Mouse (Mus musculus) megakaryocyte, adult 5-6 weeks (primary cell): ENCODE results near the gene Mmp14. TPM values are rescaled to one million over a fixed set of nuclear protein-coding genes. Genes with fewer than 3 reads are reported as not detected.

ENCODE experiments used
- ATAC-seq: 2 replicates; pipeline ENCODE4 v1.8.0; 2016; ENCODE audit warnings: mild to moderate bottlenecking, inconsistent platforms; ENCODE audit not compliant: poor library complexity, severe bottlenecking
- total RNA-seq, 2 experiments: library from RNA; stranded (forward) in 1 of 2; stranded (reverse) in 1 of 2; fragments of 153-499, 151-499 nt in 1 of 2; fragments of 221-1000, 200-1000 nt in 1 of 2; gene quantifications; 2 replicates each; pipeline versions ENCODE4 v1.2.3 to v1.2.4; 2015 to 2017

Gene Mmp14
- total RNA-seq, 2 experiments from 2014 or later, result 1.1 TPM; not detected in 1

- ATAC-seq, result 0 out of 2 replicates have a peak, but pooled peaks have one; percentile 20
Observed at GRCm38 (mm10) chr14:54412629-54413170, 18.7 kb upstream of the Mmp14 start.

DNA sequence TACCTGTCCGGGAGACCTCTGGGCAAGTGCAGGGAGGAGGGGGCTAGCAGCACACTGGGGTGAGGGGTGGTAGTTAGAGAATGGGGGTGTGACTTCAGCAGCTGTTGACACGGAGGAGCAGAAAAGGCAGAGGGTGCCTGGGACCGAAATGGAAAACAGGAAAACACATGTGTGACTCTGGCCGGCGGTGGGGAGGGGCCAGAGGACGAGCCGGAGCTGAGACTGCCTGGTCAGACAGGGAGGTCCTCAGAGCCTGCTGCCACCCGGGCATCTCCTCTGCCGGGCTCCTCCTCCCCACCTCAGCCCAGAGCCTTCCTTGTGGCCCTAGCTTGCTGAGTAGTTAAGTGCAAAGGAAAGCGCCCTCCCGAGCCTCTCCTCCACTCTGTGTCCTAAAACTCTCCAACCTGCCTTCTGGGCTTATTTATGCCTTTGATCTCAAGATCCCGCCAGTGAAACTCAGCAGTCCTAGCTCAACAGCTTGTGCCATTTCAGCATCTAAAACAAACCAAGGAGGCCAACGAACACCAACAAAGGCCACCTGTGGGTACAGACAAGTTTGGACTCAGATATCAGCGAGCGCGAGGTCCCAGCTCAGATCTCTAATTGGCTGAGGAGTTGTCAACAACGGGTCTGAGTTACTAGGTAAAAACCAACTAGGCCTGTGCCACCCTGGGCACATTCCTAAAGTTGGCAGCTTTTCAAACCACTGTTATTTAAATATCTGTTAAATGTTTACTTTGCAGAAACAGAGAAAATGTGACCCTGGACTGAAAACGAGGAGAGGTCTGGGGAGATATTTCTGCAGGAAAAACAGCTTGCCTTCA, 17.3 kb upstream of the Mmp14 start:
- ATAC-seq, result no peak

GRCm38 (mm10) chr14:54415241-54416020, 16.0 kb upstream of the Mmp14 start:
- ATAC-seq, result no peak

DNA sequence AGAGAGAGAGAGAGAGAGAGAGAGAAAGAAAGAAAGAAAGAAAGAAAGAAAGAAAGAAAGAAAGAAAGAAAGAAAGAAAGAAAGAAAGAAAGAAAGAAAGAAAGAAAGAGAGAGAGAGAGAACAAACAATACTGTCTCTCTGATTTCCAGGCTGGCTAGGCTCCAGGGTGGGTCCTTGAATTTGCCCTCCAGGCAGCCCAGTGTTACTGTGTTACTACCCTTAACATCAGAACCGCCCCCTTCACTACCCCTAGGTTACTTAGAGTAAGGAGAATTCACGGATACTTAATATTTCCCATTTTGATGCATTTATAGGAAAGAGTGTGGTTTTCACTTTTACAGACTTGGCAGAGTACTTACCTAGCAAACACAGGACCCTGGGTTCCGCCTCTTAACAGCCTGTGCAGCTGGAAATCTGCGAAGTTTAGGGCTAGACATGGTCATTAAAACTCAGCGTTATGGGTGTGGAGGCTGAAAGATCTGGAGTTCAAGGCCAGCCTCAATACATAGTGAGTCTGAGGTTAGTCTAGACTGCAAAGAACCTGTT, 15.1 kb upstream of the Mmp14 start:
- no peak for ATAC-seq

- no peak for ATAC-seq
Observed at GRCm38 (mm10) chr14:54416830-54417229, 14.6 kb upstream of the Mmp14 start.

DNA sequence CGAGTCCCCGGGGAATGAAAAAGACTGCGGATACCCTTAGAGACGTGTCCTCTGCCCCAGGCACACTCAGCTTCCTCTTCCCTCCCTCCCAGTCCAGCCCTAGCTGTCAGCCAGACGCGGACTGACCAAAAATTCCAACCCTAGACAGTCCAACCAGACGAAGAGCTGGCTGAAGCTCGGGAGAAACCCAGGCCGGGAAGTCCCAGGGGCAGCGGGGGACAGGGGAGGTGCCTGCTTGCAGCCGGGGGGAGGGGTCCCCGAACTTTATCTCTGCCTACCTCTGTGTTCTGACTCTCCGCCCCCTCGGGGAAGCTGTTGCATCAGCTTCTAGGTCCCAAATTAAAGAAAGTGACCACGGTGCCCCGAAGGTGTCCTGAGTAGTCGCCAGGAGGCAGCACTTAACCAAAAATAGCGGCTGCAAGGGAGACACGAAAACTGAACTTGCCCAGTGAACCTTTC, 13.8 kb upstream of the Mmp14 start, which contains the start of gene Slc7a7:
Gene Slc7a7, minus strand, starts transcription at position 158 of the 459 bp plus-strand sequence.
- ATAC-seq, result peak; percentile 57

DNA sequence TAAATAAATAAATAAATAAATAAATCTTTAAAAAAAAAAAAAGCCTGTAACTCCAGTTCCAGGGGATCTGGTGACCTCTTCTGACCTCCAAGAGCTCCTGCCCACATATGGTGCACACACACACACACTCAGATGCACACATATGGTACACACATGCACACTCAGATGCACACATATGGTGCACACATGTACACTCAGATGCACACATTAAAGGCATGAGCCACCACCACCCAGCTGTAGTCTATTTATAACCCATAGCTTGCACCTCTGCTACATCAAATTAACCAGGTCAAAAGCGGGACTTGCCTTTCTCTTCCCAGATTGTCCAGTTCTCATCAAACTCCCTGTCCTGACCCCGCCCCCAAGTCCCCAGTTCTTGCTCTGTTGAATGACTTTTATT, 10.4 kb upstream of the Mmp14 start:
- ATAC-seq, result no peak

DNA sequence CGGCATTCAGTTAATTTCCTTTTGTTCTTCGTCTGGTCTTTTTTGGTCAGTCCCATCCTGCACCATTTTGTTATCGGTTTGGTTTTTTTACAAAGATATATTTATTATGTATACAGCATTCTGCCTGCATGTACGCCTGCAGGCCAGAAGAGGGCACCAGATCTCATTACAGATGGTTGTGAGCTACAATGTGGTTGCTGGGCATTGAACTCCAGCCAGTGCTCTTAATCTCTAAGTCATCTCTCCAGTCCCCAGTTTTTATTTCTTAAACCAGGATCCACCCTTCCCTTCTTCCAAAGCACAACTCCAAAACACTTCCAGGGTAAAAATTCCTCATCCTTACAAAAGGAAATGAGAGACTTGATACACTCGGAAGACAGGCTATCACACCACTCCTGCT, 8.0 kb upstream of the Mmp14 start:
- ATAC-seq, result no peak

DNA sequence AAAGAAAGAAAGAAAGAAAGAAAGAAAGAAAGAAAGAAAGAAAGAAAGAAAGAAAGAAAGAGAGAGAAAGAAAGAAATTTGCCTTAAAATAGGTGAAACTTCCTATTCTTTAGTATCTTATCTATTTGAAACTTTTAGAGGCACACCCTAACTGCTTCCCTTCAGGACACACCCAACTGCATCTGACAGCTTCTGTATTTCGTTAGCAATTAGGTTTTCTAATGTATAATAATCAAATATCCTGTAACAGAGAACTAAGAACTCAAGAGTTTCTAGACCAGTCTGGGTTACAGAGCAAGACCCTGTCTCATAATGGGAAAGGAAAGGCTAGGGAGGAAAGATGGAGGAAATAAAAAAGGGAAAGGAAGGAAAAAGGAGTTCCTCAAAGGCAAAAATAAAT, 6.8 kb upstream of the Mmp14 start:
- no peak for ATAC-seq

- ATAC-seq, result no peak
Observed at GRCm38 (mm10) chr14:54425540-54425939, 5.9 kb upstream of the Mmp14 start.

DNA sequence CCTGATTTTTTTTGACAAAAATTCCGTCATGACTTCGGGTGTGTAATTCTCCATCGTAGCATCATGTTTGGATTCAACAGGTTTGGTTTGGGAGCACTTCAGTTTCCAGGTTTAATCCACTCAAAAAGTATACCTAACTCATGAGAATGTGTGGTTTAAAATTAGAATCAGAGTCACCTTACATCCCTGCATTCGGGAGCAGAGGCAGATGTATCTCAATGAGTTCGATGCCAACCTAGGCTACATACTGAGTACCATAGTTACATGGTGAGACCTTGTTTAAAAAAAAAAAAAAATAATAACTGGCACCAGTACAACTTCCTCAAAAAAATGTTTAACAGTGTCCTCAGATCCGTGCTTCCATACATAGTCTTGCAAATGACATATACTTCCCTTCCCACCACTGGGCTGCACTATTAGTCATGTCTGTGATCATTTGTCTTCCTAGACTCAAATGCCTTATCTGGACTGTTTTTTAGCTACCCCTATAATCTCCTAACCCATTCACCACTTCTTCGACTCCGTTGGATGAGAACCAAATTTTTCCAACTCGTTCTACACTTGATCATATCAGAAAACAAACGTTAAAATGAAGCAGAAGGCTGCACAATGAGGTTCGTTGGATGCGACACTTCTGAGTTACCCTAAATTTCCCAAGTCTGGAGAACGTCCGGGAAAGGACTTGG, 5.3 kb upstream of the Mmp14 start:
- peak; percentile 63 for ATAC-seq

- peak; percentile 91 for ATAC-seq
Observed at GRCm38 (mm10) chr14:54426689-54427398, 4.6 kb upstream of the Mmp14 start, which contains the start of gene Mrpl52. Gene Mrpl52, plus strand, starts transcription at chr14:54426909.

DNA sequence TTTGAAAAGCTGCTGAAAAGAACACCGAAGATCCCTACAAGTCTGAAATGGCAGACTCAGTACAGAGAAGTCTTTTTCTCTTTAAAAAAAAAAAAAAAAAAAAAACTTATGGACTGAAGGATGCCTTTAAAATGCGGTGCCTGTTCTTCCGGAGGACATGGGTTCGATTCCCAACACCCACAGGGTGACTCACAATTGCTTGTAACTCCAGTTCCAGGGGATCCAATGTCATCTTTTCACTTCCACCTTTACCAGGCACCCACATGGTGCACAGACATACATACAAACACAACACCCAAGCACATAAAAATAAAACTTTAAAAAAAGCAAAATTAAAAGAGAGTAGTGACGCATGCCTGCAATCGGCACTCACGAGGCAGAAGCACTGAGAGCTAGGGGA, 3.7 kb upstream of the Mmp14 start:
- no peak for ATAC-seq

- no peak for ATAC-seq
Observed at GRCm38 (mm10) chr14:54428421-54428820, 3.0 kb upstream of the Mmp14 start.

GRCm38 (mm10) chr14:54429332-54430093, 1.9 kb upstream of the Mmp14 start:
- ATAC-seq, result no peak

DNA sequence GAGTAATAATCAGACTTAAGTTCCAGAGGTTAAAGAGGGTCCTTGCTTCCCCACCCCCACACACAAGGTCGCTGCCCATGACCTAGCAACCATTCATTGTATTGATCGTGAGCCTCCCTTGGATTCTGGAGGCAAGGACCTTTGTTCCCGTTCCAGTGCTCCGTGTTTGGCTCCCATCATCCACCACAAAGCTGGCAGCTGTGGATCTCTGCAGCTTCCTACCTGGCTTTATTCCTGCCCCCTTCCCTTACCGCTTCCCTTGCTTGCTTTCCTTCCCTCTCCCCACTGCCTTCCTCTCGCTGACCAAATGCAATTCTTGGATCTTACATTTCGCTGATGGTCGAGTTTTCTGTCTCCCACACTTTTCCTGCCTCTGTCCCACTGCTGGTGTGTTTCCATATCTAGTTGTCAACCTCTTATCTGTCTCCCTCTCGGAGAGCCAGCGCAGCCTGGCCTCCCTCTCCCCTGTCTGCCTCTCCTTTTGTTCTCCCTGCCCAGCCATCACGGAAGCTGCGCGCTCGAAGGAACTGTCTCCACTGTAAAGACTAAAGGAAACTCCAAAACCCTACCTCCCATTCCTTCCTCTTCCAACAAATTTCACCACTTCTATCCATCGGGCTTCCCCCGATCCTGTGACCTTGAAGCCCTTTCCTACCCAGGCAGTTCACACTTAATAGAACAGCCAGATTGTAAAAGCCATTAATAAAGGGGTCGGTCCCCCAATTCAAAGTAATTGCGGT, 836 bp upstream of the Mmp14 start:
- no peak for ATAC-seq

DNA sequence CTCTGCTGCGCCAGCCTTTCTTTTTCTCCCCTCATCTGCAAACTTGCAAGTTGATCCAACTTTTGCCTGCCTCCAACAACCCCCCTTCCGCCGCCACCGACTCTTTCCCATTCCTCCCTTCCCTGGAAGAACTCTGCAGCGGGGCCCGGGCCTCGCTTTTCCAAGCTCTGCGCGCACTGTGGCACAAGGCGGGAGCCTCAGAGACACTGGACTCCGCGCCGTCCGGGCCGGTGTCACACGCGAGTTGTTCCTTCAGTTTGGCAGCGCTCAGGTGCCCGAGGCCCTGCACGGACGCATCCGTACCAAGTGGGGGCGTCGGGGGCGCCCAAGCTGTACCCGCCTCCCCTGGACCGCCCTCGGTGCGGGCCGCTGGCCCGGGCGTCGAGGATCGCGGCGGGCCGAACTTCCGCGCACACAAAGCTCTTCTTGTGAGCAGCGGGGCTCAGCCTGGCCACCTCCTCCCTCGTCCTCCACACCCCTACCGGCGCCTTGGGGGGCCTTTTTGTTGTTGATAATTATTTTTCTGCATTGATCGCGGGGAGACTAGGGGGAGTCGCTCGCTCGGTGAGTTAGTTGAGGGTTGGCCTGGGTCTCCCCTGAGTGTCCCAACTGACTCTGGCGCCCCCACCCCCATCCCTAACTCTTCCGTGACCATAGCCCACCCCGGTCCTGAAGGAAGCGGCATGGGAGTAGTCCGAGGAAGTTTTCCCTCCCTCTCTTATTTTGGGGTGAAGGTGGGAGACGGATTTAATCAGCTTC, 845 bp downstream of the Mmp14 start:
- no peak; the same call in 1 of the 2 replicates for ATAC-seq
